Mouse (Mus musculus) olfactory bulb, adult 2 months (tissue): ENCODE data around the gene Lsp1. TPM values are rescaled to one million over a fixed set of nuclear protein-coding genes. Genes with fewer than 3 reads are reported as not detected.
A peak's percentile ranks its signal among the peaks of the same experiment; 100 is the strongest.

ENCODE experiments used
- H3K27ac ChIP-seq: fragments of 200-500 bp; 2 replicates; pipeline ENCODE4 v1.5.1; 2012; ENCODE audit warnings: low read depth, low read length; ENCODE audit not compliant: insufficient read depth
- H3K4me1 ChIP-seq: fragments of 200-500 bp; 2 replicates; pipeline ENCODE4 v1.6.1; 2012; ENCODE audit warnings: low read length; ENCODE audit not compliant: control insufficient read depth, insufficient read depth
- H3K4me3 ChIP-seq: fragments of 200-500 bp; 2 replicates; pipeline ENCODE4 v1.5.1; 2012; ENCODE audit warnings: mild to moderate bottlenecking, low read depth, low read length, moderate library complexity; ENCODE audit not compliant: insufficient read depth
- CTCF ChIP-seq: fragments of 200-500 bp; IDR thresholded peaks from 2 replicates; pipeline ENCODE4 v1.5.1; 2012; ENCODE audit warnings: low read depth, mild to moderate bottlenecking, low read length, moderate library complexity; ENCODE audit not compliant: insufficient read depth
- POLR2A ChIP-seq: fragments of 200-500 bp; IDR thresholded peaks from 2 replicates; pipeline ENCODE4 v1.6.1; 2012; ENCODE audit warnings: mild to moderate bottlenecking, low read depth, low read length, moderate library complexity; ENCODE audit not compliant: insufficient read depth
- WGBS: fragments of 180-500 bp; shearing (Covaris S2); methylation state at CpG from one replicate; pipeline ENCODE4 v1.1.7; 2018; 5-methylcytosine and 5-hydroxymethylcytosine counted together
- polyA plus RNA-seq: library from polyadenylated mRNA; stranded (reverse); fragments of >200 nt; gene quantifications from 2 replicates; pipeline ENCODE4 v1.2.4, GENCODE M21; 2012; ENCODE audit warnings: low replicate concordance; ENCODE audit not compliant: missing spikeins, insufficient read depth, insufficient read length

Lsp1 gene
- polyA plus RNA-seq, 1 experiment, result not detected

DNA sequence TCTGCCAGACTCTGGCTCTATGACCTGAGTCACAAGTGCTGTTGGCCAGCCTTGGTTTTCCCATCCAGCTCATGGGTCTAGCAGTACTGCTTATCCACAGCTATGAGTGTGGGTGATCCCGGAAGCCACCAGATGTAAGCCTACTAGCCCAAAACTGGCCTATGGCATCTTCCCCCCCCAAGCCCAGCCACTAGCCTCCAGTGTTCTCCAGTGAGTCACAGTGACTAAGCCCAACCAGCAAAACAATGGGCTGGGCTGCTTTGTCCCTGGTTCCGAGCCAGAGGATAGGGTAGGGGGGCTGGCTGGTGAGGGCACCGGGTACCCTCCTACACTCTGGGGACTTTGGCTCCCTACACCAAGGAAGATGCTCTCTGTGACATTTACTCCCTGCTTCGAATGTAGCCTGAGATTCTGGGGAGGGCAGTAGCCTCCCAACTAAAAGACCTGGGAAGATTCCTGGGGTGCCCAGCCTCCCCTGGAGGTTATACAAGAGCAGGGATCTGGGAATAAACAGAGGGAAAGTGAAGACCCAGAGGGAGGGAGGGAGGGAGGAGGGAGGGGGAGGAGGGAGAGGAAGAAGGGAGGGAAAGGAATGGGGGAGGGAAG, 10.3 kb downstream of the Lsp1 start:
- Histone ChIP-seq H3K4me1 (peaks cover 22% of the 10 kb centered on the region), H3K27ac (peak overlapping the region; percentile 82), H3K4me3 (no peak overlapping the region)
- TF ChIP-seq POLR2A (no peak), CTCF (no peak)
- WGBS, result 15% methylated on average over 4 of the region's 4 CpGs

DNA sequence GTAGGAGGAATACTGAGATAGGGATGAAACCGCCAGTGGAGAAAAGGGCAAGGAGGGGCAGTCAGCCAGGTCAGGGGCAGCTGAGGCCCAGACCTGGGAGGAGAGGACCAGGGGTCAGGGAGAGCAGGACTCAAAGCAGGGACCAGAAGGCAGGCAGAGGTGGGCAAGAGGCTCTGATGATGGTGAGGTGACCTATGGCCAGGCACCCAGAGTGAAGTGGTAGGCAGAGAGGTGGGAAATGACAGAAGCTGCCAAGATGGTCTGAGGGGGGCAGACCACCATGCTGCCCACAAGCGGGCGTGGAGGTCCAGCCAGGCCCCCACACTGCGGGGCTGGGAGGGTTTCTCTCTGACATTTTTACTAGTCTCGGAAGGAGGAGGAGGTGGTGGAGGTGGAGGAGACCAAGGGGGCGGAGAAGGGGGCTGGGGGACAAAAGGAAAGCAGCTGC, 10.8 kb downstream of the Lsp1 start:
- 50% methylated on average over 6 of the region's 6 CpGs for WGBS
- Histone ChIP-seq H3K4me3 (no peak overlapping the region), H3K4me1 (peaks cover 22% of the 10 kb centered on the region), H3K27ac (no peak overlapping the region)
- TF ChIP-seq POLR2A (no peak), CTCF (no peak)

DNA sequence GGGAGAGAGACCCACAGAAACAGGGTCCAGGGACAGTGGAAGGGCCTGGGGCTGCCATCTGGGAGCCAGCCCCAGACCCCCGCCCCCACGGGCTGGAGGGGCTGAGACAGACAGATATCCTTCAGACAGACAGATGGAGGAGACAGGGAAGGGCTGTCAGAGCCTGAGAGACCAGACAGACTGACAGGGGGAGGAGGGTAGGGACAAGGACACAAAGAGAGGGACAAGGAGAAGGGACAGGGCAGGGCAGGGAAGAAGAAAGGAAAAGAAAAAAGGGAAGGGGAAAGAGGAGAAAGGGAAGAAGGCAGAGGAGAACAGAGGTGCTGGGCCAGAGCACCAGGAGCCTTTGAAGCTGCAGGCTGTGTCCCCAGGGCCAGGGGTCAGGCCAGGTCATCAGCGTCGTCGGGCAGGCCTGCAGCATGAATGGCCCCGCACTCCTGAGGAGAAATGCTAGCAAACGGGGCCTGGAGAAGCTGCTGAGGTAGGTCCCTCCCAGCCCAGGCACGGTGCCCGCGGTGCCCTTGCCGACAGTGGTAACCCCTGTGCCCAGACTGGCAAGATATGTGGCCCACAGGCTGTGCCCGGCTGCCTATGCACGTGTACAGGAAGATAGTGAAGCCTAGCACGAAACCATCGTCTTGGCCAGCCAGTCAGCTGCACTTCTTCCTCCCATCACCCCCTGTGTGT, 11.4 kb downstream of the Lsp1 start:
- TF ChIP-seq POLR2A, result no peak
- TF ChIP-seq CTCF, result no peak
- Histone ChIP-seq H3K4me3 (no peak overlapping the region), H3K4me1 (peaks cover 22% of the 10 kb centered on the region), H3K27ac (no peak overlapping the region)
- 55% methylated on average over 15 of the region's 15 CpGs for WGBS

DNA sequence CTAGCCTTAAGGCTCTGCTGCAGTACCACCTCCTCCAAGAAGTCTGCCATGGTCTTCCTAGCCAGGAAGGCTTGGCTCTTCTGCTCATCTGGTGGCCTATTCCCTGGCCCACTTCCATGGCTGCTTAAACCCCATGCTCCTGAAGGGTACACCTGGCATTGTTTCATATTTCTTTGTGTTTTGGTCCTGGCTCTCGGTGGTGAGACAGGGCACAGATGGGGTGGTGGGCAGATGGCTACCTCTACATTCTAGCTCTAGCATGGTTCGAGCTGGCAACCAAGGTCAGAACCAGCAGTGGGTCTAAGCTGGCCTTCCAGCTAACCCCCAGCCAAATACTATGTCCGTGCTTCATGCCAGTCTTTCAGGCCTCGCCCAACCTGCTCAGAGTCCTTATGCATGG, 12.3 kb downstream of the Lsp1 start:
- Histone ChIP-seq H3K27ac (no peak overlapping the region), H3K4me3 (no peak overlapping the region), H3K4me1 (peaks cover 22% of the 10 kb centered on the region)
- TF ChIP-seq CTCF, result no peak
- no peak for TF ChIP-seq POLR2A
- WGBS, result over 99% methylated on average over 4 of the region's 4 CpGs

DNA sequence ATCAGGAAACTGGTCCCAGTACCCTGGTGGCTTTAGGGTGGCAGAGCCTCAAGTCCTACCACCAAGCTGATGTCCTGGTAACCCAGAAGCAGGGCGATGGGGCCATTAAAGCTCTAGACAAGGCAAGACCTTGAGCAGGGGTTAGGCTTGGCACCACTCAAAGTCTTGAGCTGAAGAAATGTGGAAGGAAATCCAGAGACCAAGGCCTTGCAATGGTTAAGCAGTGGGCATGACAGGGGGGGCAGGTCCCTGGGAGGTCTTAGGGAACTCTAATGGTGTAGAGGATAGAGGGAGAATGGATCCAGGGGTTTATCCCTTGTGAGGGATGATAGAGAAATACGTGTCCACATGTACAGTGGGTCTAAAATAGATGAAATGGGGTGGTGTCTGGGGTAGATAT, 12.9 kb downstream of the Lsp1 start:
- TF ChIP-seq CTCF (no peak), POLR2A (no peak)
- H3K4me3 ChIP-seq, result no peak overlapping the region
- WGBS, result 95% methylated on average over 2 of the region's 2 CpGs
- H3K27ac ChIP-seq, result no peak overlapping the region
- peaks cover 22% of the 10 kb centered on the region for H3K4me1 ChIP-seq

DNA sequence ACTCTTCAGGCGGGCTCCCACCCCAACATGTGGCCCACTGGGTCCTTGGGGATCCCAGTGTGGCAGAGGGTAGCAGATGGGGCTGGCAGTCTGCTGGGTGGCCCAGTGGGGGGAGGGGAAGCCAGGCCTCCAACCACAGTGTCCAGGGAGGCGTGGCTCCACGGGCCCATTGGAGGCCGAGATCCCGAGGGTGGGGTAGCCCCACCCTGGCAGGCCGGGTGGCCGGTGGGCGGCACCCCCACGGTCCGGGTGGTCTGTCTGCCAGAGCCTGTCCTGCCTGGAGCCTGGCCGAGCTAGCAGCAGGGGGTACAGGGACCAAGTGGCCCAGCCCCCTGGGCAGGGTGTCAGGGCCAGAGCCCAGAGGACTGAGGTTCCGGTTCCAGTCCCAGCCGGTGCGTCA, 14.2 kb downstream of the Lsp1 start:
- no peak overlapping the region for H3K27ac ChIP-seq
- peaks cover 22% of the 10 kb centered on the region for H3K4me1 ChIP-seq
- H3K4me3 ChIP-seq, result no peak overlapping the region
- no peak for TF ChIP-seq CTCF
- TF ChIP-seq POLR2A, result no peak
- 80% methylated on average over 14 of the region's 14 CpGs for WGBS

DNA sequence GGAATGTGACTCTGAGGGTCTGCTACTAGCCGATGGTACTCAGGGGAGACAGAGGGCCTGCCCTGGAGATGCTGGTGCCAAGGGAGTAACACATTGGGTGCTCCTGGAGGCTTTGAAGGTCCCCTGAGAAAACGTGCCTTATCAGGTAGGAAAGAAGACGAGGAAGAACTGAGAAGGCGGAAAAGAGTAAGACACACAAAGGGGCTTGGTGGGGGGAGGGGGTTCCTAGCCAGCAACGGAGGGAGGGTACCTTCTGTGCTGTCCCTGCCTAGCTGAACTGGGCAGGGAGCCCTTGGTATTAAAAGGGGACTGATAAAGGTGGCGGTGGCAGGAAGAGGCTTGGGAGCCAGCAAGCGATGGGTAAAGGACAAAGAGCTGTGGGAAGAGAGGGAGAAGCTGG, 15.0 kb downstream of the Lsp1 start:
- Histone ChIP-seq H3K27ac (no peak overlapping the region), H3K4me3 (no peak overlapping the region), H3K4me1 (peaks cover 18% of the 10 kb centered on the region)
- 77% methylated on average over 7 of the region's 7 CpGs for WGBS
- TF ChIP-seq POLR2A, result no peak
- TF ChIP-seq CTCF, result no peak

DNA sequence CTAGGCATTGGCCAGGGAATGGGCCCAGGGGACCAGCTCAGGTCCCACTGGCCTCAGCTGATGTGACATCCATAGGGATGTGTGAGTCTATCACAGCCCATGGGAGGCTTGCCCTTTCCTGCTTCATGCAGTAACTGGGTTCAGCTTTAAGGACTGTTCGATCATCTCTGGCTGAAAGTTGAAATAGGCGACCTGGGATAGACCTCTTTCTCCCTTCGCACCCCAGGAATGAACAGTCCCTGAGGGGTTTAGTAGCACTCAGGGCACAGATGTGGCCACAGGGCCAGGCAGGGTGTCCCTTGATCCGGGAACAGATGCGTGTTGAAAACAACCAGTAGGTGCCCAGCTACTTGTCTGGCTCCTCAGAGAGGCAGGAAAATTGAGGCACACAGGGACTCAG, 15.7 kb downstream of the Lsp1 start:
- Histone ChIP-seq H3K4me3 (no peak overlapping the region), H3K27ac (no peak overlapping the region), H3K4me1 (peaks cover 13% of the 10 kb centered on the region)
- 89% methylated on average over 5 of the region's 5 CpGs for WGBS
- TF ChIP-seq POLR2A (no peak), CTCF (no peak)

DNA sequence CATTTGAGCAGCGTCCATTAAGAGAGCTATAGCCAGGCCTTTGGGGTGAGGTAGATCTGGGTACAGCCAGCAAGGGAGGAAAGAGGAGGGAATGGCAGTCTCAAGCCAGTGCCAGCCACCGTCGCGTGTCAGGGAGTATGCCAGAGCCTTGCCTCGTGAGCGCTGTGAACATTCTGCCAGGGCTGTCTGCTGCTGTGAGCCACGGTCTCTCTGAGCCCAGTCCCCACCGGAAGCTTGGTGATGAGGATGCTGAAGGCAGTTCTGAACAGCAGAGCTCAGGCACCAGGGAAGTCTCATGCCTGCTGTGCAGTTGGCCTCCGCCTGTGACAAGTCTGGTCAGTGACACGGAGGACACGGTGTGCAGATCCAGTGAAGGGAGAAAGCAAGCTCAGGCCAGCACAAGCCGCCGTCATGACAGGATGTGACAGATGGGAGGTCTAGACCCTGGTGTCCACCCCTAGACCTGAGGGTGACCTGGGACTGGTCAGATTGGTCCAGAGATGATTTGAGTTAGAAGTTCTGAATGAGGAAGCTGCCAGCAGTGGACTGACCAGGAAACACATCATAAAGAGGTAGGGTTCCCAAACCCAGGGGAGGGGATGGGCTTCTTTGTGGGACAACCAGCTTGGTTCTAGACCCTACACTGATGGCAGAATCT, 16.3 kb downstream of the Lsp1 start:
- Histone ChIP-seq H3K27ac (no peak overlapping the region), H3K4me1 (peaks cover 13% of the 10 kb centered on the region), H3K4me3 (no peak overlapping the region)
- no peak for TF ChIP-seq POLR2A
- 77% methylated on average over 13 of the region's 13 CpGs for WGBS
